Mouse (Mus musculus): ENCODE data around the gene Sf3b3. TPM values are rescaled to one million over a fixed set of nuclear protein-coding genes. Genes with fewer than 3 reads are reported as not detected.
A peak's percentile ranks its signal among the peaks of the same experiment; 100 is the strongest.

Gene Sf3b3
- polyA plus RNA-seq, 1 experiment from 2014 or later: 187 TPM

DNA sequence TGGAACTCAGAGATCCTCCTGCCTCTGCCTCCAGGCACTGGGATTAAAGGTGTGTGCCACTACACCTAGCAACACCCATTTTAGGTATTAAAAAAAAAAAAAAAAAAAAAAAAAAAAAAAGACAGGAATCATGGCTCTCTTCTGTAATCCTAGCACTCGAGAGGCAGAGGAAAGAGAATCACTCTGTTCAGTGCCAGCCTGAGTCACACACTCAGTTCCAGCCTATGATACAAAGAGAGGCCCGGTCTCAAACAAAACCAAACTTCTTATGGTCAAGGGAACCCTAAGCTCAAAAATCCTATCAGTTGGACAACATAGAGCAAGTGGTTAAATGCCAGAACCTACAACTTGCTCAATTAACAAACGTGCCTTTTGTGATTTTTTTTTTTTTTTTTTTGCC, 1.6 kb downstream of the Sf3b3 start:
- no peak for ATAC-seq (ENCODE audit: low FRiP score, low read depth)
- WGBS: 88% methylated on average over 3 of the region's 3 CpGs
- Histone ChIP-seq H3K4me1 (peaks cover 19% of the 10 kb centered on the region), H3K36me3 (peaks cover 46% of the 10 kb centered on the region), H3K27me3 (no peaks in the 10 kb centered on the region), H3K4me2 (replicated peaks) (peak overlapping the region; percentile 79; the same call in 1 of the 2 replicates), H3K27ac (replicated peaks) (no peak overlapping the region), H3K9me3 (no peaks in the 10 kb centered on the region), H3K9ac (replicated peaks) (no peak overlapping the region), H3K4me3 (0 out of 2 replicates have a peak overlapping the region, but pooled peaks have one; percentile 62)

DNA sequence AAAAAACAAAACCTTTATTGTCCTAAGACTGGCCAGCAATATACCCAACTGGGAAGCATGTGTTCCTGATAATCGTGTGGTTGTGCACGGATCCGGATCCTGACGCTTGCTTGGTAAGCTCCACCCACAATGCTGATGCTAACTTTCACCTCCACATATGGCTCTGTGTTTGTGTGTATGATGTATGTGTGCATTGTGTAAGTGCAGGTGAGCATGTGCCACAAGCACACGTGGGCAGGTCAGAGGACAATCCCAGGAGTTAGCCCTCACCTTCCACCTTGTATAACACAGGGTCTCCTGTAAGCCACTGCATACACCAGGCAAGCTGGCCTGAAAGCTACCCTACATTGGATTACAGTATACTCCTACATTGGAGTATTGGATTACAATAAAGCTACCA, 3.4 kb downstream of the Sf3b3 start:
- no peak overlapping the region for H3K27ac ChIP-seq (replicated peaks)
- no peak for ATAC-seq (ENCODE audit: low FRiP score, low read depth)
- H3K4me1 ChIP-seq: peaks cover 18% of the 10 kb centered on the region
- no peak overlapping the region for H3K4me2 ChIP-seq (replicated peaks)
- H3K9me3 ChIP-seq: no peaks in the 10 kb centered on the region
- no peak overlapping the region for H3K4me3 ChIP-seq
- WGBS: 90% methylated on average over 5 of the region's 5 CpGs
- H3K27me3 ChIP-seq: no peaks in the 10 kb centered on the region
- H3K9ac ChIP-seq (replicated peaks): no peak overlapping the region
- peaks cover 62% of the 10 kb centered on the region for H3K36me3 ChIP-seq

DNA sequence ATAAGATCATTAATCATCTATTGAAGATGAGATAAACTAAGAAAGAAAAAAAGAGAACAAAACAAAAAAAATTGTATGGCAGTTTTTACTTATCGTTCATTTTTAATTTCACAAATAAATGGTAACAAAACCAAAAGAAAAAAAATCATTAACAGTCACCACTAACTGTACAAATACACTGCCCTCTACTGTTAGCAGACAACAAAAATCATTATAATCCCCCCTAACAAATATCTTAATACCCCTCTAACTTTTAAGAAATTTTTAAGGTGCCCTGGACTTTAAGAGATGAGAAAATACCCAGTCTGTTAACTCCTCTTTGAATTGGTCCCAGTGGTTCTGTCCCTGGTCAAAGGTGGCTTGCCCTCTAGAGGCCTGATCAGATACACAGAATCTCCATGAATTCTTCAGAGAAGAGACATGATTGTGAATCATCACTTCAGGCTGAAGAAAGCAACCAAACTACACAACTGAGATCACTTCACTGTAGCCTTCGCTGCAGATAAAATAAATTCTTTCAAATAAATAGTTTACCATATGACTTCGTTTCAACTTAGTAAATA, 4.5 kb downstream of the Sf3b3 start:
- no peak overlapping the region for H3K4me3 ChIP-seq
- peaks cover 10% of the 10 kb centered on the region for H3K4me1 ChIP-seq
- no peak overlapping the region for H3K27ac ChIP-seq (replicated peaks)
- H3K36me3 ChIP-seq: peaks cover 73% of the 10 kb centered on the region
- no peaks in the 10 kb centered on the region for H3K27me3 ChIP-seq
- ATAC-seq (ENCODE audit: low FRiP score, low read depth): no peak
- H3K4me2 ChIP-seq (replicated peaks): no peak overlapping the region
- H3K9ac ChIP-seq (replicated peaks): no peak overlapping the region
- H3K9me3 ChIP-seq: no peaks in the 10 kb centered on the region
- 94% methylated on average over 3 of the region's 3 CpGs for WGBS

DNA sequence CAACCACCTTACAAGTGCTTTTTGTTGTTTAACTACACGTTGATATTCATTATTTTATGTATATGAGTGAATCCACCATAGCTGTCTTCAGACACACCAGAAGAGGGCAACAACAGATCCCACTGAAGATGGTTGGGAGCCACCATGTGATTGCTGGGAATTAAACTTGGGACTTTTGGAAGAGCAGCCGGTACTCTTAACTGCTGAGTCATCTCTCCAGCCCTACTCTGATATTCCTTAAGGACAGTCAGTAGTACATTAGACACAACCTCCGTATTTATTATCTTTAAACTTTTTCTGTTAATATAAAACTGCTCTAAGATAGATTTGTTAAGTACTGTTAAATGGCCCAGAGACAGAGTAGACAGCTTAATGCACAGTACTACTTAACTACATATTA, 14.6 kb downstream of the Sf3b3 start:
- no peak for ATAC-seq (ENCODE audit: low FRiP score, low read depth)
- Histone ChIP-seq H3K36me3 (peaks cover 95% of the 10 kb centered on the region), H3K27ac (replicated peaks) (no peak overlapping the region), H3K27me3 (no peaks in the 10 kb centered on the region), H3K4me3 (no peak overlapping the region), H3K4me1 (no peaks in the 10 kb centered on the region), H3K4me2 (replicated peaks) (no peak overlapping the region), H3K9ac (replicated peaks) (no peak overlapping the region), H3K9me3 (no peaks in the 10 kb centered on the region)
- WGBS: 91% methylated on average over 3 of the region's 3 CpGs

DNA sequence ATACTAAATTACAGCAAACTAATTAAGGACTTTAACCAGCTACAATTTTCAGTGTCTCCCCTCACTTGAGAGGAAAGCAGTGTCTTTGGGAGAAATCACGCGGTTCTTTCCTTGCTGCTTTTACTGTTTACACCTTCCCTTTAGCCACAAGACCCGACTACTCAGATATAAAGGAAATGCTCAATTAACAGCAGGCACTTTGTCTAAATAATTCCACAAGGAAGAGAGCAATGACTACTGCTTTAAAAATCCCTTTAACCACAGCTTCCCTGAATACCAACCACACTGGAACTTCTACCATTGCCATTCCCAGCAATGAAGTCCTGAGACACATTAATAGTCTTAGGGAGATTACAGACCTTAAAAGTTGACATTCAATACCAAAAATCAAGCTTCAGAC, 18.1 kb downstream of the Sf3b3 start:
- H3K27ac ChIP-seq (replicated peaks): no peak overlapping the region
- H3K36me3 ChIP-seq: peaks cover 94% of the 10 kb centered on the region
- H3K9ac ChIP-seq (replicated peaks): no peak overlapping the region
- WGBS: 95% methylated on average over 3 of the region's 3 CpGs
- no peaks in the 10 kb centered on the region for H3K9me3 ChIP-seq
- H3K4me1 ChIP-seq: no peaks in the 10 kb centered on the region
- H3K4me3 ChIP-seq: no peak overlapping the region
- no peak overlapping the region for H3K4me2 ChIP-seq (replicated peaks)
- no peak for ATAC-seq (ENCODE audit: low FRiP score, low read depth)
- H3K27me3 ChIP-seq: no peaks in the 10 kb centered on the region

DNA sequence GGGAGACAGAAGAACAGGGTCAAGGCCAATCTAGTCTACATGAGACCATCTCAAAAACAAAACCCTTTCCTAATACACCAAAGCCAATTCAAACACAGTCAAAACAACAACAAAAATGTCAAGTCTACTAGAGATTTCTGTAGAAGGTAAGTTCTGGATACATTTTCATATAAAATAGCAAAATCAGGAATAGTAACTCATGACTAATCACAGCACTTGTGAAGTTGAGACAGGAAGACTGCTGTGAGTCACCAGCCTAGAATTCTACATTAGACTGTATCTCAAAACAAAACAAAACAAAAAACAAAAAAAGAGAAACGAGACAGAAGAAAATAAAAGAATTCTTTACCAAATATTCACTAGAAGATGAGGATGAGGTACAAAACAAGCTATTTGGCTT, 21.7 kb downstream of the Sf3b3 start:
- Histone ChIP-seq H3K27me3 (no peaks in the 10 kb centered on the region), H3K9ac (replicated peaks) (no peak overlapping the region), H3K9me3 (no peaks in the 10 kb centered on the region), H3K27ac (replicated peaks) (no peak overlapping the region), H3K4me3 (no peak overlapping the region), H3K4me1 (no peaks in the 10 kb centered on the region), H3K36me3 (peaks cover 97% of the 10 kb centered on the region), H3K4me2 (replicated peaks) (no peak overlapping the region)
- ATAC-seq (ENCODE audit: low FRiP score, low read depth): no peak
- 94% methylated on average over 1 of the region's 1 CpGs for WGBS

DNA sequence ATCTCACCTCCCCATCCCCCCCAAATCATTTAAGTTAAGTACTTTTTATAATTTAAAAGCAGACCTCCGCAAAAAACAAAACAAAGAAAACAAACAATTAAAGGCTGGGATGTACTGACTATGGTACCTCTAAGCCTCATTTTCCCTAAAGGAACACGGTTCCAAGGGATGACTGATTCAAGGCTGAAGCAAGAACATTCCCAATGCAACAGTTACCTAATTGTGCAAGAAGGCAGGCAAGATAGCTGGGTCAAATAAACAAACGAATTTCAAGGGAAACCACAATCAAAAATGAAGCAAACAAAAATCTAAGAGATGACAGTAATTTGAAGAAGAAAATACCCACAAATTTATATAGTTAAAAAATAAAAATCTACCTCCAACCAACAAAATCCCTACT, 24.6 kb downstream of the Sf3b3 start:
- H3K4me1 ChIP-seq: no peaks in the 10 kb centered on the region

DNA sequence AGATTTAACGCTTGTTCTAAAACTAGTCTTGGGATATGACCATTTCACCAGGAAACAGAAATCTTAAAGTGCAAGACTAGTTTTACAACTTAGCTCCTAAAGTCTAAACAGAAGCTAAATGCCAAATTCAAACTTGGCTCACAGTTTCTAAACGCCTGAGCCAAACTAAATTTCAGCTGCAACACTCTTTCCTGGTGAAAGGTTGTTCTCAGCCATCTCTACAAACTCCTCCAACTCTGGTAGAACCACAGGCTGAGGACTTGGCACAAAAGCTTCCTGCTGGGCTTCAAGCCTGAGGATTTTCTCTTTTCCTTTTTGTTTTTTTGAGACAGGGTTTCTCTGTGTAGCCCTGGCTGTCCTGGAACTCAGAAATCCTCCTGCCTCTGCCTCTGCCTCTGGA, 26.3 kb downstream of the Sf3b3 start:
- H3K4me2 ChIP-seq (replicated peaks): no peak overlapping the region
- no peaks in the 10 kb centered on the region for H3K4me1 ChIP-seq
- peaks cover 99% of the 10 kb centered on the region for H3K36me3 ChIP-seq
- H3K4me3 ChIP-seq: no peak overlapping the region
- H3K27me3 ChIP-seq: no peaks in the 10 kb centered on the region
- H3K9me3 ChIP-seq: no peaks in the 10 kb centered on the region
- H3K27ac ChIP-seq (replicated peaks): no peak overlapping the region
- 98% methylated on average over 2 of the region's 2 CpGs for WGBS
- ATAC-seq (ENCODE audit: low FRiP score, low read depth): no peak
- H3K9ac ChIP-seq (replicated peaks): no peak overlapping the region

More for the DNA sequence above, 24.6 kb downstream of the Sf3b3 start:
- peaks cover 99% of the 10 kb centered on the region for H3K36me3 ChIP-seq
- H3K9ac ChIP-seq (replicated peaks): no peak overlapping the region
- H3K9me3 ChIP-seq: no peaks in the 10 kb centered on the region
- no peak overlapping the region for H3K27ac ChIP-seq (replicated peaks)
- no peak for ATAC-seq (ENCODE audit: low FRiP score, low read depth)
- no peaks in the 10 kb centered on the region for H3K27me3 ChIP-seq
- no peak overlapping the region for H3K4me3 ChIP-seq
- WGBS: 92% methylated on average over 3 of the region's 3 CpGs
- no peak overlapping the region for H3K4me2 ChIP-seq (replicated peaks)

DNA sequence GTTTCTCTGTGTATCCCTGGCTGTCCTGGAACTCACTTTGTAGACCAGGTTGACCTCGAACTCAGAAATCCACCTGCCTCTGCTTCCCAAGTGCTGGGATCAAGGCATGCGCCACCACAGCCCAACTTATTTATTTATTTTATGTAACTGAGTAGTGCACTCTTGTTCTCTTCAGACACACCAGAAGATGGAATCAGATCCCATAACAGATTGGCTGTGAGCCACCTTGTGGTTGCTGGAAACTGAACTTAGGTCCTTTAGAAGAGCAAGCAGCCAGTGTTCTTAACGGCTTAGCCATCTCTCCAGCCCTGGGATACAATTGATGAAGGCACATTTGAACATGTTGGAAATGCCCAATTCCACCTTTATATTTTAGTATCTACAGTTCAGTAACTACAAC, 28.0 kb downstream of the Sf3b3 start:
- Histone ChIP-seq H3K4me3 (no peak overlapping the region), H3K9me3 (no peaks in the 10 kb centered on the region), H3K4me1 (no peaks in the 10 kb centered on the region), H3K9ac (replicated peaks) (no peak overlapping the region), H3K27me3 (no peaks in the 10 kb centered on the region), H3K27ac (replicated peaks) (no peak overlapping the region), H3K36me3 (peaks cover 100% of the 10 kb centered on the region), H3K4me2 (replicated peaks) (no peak overlapping the region)
- 93% methylated on average over 3 of the region's 3 CpGs for WGBS
- ATAC-seq (ENCODE audit: low FRiP score, low read depth): no peak

DNA sequence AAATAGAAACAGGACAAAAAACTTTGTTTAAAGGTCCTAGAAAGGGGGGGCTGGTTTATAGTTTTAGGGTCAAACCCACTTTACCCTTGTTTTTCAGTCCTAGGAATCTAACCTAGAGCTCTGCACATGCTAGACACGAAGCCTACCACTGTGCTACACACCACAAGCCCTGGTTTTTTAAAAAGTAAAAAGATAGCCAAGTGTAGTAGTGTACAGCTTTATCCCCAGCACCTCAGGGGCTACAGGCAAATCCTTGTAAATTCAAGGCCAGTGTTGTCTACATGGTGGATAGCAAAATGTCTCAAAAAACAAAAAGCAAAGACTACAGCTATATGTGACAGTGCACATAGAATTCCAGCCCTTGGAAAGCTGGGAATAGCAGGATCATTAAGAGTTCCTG, 29.6 kb downstream of the Sf3b3 start:
- 84% methylated on average over 1 of the region's 1 CpGs for WGBS
- Histone ChIP-seq H3K27ac (replicated peaks) (no peak overlapping the region), H3K4me1 (no peaks in the 10 kb centered on the region), H3K9me3 (no peaks in the 10 kb centered on the region), H3K4me3 (no peak overlapping the region), H3K9ac (replicated peaks) (no peak overlapping the region), H3K36me3 (peaks cover 100% of the 10 kb centered on the region), H3K4me2 (replicated peaks) (no peak overlapping the region), H3K27me3 (no peaks in the 10 kb centered on the region)
- ATAC-seq (ENCODE audit: low FRiP score, low read depth): no peak

DNA sequence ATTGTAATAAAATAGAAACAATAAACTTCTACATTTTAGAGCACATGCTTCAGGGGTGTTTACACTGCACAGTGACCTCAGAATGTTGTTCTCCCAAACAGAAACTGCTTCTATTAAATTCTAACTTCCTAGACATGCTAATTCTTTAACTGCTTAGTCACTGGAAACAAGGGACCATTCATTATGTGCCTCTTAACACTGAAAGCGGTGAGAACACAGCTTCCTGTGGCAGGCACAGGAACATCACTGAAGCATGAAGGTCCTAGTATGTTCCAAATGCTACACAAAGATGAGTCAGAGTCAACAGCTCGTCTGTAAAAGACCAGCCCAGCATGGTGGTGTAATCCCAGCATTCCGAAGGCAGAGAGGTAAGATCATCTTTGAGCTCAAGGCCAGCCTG, 31.3 kb downstream of the Sf3b3 start:
- H3K27me3 ChIP-seq: no peaks in the 10 kb centered on the region
- no peaks in the 10 kb centered on the region for H3K9me3 ChIP-seq
- peaks cover 100% of the 10 kb centered on the region for H3K36me3 ChIP-seq
- no peak overlapping the region for H3K4me3 ChIP-seq
- H3K27ac ChIP-seq (replicated peaks): no peak overlapping the region
- no peak for ATAC-seq (ENCODE audit: low FRiP score, low read depth)
- no peaks in the 10 kb centered on the region for H3K4me1 ChIP-seq
- no peak overlapping the region for H3K9ac ChIP-seq (replicated peaks)
- 78% methylated on average over 3 of the region's 3 CpGs for WGBS
- H3K4me2 ChIP-seq (replicated peaks): no peak overlapping the region

DNA sequence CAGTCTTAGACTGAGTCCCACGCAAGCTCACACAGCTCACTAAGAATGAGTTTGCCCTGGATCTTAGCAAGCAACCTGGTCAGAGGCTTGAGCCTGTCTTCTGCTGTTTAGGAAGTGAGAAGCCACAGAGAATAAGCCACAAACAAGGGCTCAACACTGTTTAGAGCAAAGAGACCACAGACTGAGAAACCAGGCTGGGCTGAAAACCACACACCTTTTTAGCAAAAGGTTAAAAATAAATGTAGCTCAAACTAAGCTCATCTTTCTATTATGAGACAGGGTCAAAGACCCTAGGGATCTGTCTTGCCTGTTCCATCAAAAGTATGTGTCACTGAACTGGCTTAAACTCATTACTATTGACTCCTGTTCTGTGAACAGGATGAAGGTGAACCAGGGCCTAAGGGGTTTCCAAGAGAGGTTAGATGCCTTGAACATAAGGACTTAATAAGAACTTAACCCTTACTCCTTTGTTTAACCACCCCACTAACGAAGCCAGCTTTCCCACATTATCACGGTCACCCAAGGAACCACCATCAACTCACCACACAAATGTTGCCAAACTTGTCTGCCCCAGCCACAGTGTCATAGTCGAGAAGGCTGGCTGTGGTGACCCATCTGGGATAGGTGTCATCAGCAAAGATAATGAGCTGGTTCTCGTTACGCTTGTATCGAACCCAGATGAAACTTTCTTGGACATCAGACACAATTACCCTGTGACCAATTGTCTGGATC, 33.3 kb downstream of the Sf3b3 start:
- Histone ChIP-seq H3K4me1 (no peaks in the 10 kb centered on the region), H3K4me2 (replicated peaks) (no peak overlapping the region), H3K4me3 (no peak overlapping the region), H3K27ac (replicated peaks) (no peak overlapping the region), H3K9ac (replicated peaks) (no peak overlapping the region), H3K9me3 (no peaks in the 10 kb centered on the region), H3K36me3 (peaks cover 100% of the 10 kb centered on the region), H3K27me3 (no peaks in the 10 kb centered on the region)
- WGBS: 92% methylated on average over 7 of the region's 7 CpGs
- ATAC-seq (ENCODE audit: low FRiP score, low read depth): no peak

Measured in midbrain, embryonic 12.5 days (tissue).